Mouse (Mus musculus) small intestine, adult 2 months (tissue): ENCODE results near the gene B4galt1.

ENCODE experiments used
- CTCF ChIP-seq: fragments of 200-500 bp; IDR thresholded peaks from 2 replicates; pipeline ENCODE4 v1.5.1; 2012; ENCODE audit warnings: low read depth, mild to moderate bottlenecking, control low read depth, inconsistent platforms, low read length, moderate library complexity, mixed read lengths; ENCODE audit not compliant: insufficient replicate concordance, insufficient read length; ENCODE audit errors: extremely low read depth
- POLR2A ChIP-seq: fragments of 200-500 bp; IDR thresholded peaks from 2 replicates; pipeline ENCODE4 v1.6.1; 2012; ENCODE audit warnings: low read depth, mild to moderate bottlenecking, control low read depth, inconsistent platforms, low read length, moderate library complexity

DNA sequence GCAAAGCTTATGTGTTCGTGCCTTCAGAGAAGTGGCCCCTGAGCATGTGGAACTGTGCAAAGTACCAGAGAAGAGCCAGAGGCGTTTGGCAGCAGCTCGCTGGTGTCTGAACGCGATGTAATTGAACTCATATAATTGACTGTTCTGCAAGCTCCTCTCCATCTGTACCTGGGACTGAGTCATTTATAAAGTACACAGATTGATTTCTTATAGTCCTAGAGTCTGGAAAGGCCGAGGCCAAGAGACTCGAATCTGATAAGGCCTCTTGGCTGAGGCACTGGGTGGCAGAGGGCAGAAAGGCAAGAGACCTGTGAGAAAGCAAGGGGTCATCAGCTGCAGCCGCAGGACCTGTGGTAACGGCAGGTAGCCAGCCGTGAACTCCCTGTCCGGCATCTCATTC lies 35.0 kb upstream of the B4galt1 start:
- no peak for TF ChIP-seq CTCF
- TF ChIP-seq POLR2A, result no peak
